Comparison of ENCODE assay signal across 8 mouse cellular contexts in genomic region chr12:25098161-25098550, GRCm38 (mm10). TPM values are rescaled to one million over a fixed set of nuclear protein-coding genes. Genes with fewer than 3 reads are reported as not detected.
DNase-seq lines count a peak whose midpoint lies in the region; ATAC-seq and TF ChIP-seq lines count a peak whose summit lies in the region.

No protein-coding gene starts in this region.

- peak overlapping the region; percentile 97 for H3K4me2 ChIP-seq in forebrain, embryonic 16.5 days (ENCODE audit: low read length)
- H3K4me2 ChIP-seq in lung, postnatal 0 days (replicated peaks; ENCODE audit: low read depth, low read length) = peak overlapping the region; percentile 92

- peak overlapping the region; percentile 70 for H3K4me3 ChIP-seq in heart, embryonic 10.5 days
- H3K4me3 ChIP-seq in forebrain, embryonic 16.5 days (replicated peaks; ENCODE audit: low read length) = peak overlapping the region; percentile 58
- peak overlapping the region; percentile 63 for H3K4me3 ChIP-seq in lung, postnatal 0 days (ENCODE audit: low read depth, low read length)

- no peak for ATAC-seq in forebrain, embryonic 16.5 days
- peak; percentile 2; the same call in 1 of the 2 replicates for ATAC-seq in lung, postnatal 0 days
- no peak for ATAC-seq in cerebellum, adult (ENCODE audit: insufficient number of reproducible peaks, low FRiP score, low TSS enrichment)

- no peak for DNase-seq in heart, embryonic 10.5 days (ENCODE audit: low spot score)
- DNase-seq in heart, adult 11 months = no peak
- DNase-seq in CD4-positive helper T cell, adult 2 months (ENCODE audit: low read depth, low spot score) = peak; percentile 68
- peak; percentile 57 for DNase-seq in lung, postnatal 0 days (ENCODE audit: low spot score)
- peak; percentile 50 for DNase-seq in thymus, postnatal 25 days
- no peak for DNase-seq in spleen, postnatal 4 days (ENCODE audit: low spot score in 2 of 2)

- peak overlapping the region; percentile 98 for H3K27ac ChIP-seq in heart, embryonic 10.5 days
- peak overlapping the region; percentile 86 for H3K27ac ChIP-seq in forebrain, embryonic 16.5 days (ENCODE audit: low read length)
- H3K27ac ChIP-seq in lung, postnatal 0 days (ENCODE audit: low read length) = peak overlapping the region; percentile 96

- no peaks in the 10 kb centered on the region for H3K9me3 ChIP-seq in heart, embryonic 10.5 days
- H3K9me3 ChIP-seq in forebrain, embryonic 16.5 days (ENCODE audit: control insufficient read depth, low read length) = no peaks in the 10 kb centered on the region
- no peaks in the 10 kb centered on the region for H3K9me3 ChIP-seq in lung, postnatal 0 days (ENCODE audit: low read length)

- H3K9ac ChIP-seq in forebrain, embryonic 16.5 days (replicated peaks; ENCODE audit: low read depth, low read length) = peak overlapping the region; percentile 63
- H3K9ac ChIP-seq in lung, postnatal 0 days (replicated peaks; ENCODE audit: low read depth) = peak overlapping the region; percentile 48; the same call in 1 of the 2 replicates

- H3K36me3 ChIP-seq in heart, embryonic 10.5 days = peaks cover 2% of the 10 kb centered on the region; the same call in 1 of the 2 replicates
- no peaks in the 10 kb centered on the region for H3K36me3 ChIP-seq in forebrain, embryonic 16.5 days (ENCODE audit: control insufficient read depth, insufficient read depth)
- H3K36me3 ChIP-seq in lung, postnatal 0 days (ENCODE audit: insufficient read depth, low read length) = no peaks in the 10 kb centered on the region

- no peaks in the 10 kb centered on the region for H3K27me3 ChIP-seq in heart, embryonic 10.5 days (ENCODE audit: insufficient read depth, poor library complexity, severe bottlenecking)
- H3K27me3 ChIP-seq in forebrain, embryonic 16.5 days (replicated peaks; ENCODE audit: control insufficient read depth, insufficient read depth, low read length) = no peaks in the 10 kb centered on the region
- no peaks in the 10 kb centered on the region for H3K27me3 ChIP-seq in lung, postnatal 0 days (replicated peaks; ENCODE audit: insufficient read depth, low read length)

- peaks cover 37% of the 10 kb centered on the region for H3K4me1 ChIP-seq in heart, embryonic 10.5 days
- peaks cover 49% of the 10 kb centered on the region for H3K4me1 ChIP-seq in forebrain, embryonic 16.5 days (replicated peaks; ENCODE audit: control insufficient read depth, insufficient read depth, low read length)
- peaks cover 21% of the 10 kb centered on the region; the same call in 1 of the 2 replicates for H3K4me1 ChIP-seq in lung, postnatal 0 days (ENCODE audit: insufficient read depth, low read depth, low read length)

- TF ChIP-seq EP300 in lung, postnatal 0 days (IDR thresholded peaks at IDR 0.05) = no peak

- no peak for TF ChIP-seq CTCF in lung, postnatal 0 days (IDR thresholded peaks at IDR 0.05)

- under 1% methylated on average over 10 of the region's 10 CpGs for WGBS in heart, embryonic 10.5 days
- 4% methylated on average over 10 of the region's 10 CpGs for WGBS in forebrain, embryonic 16.5 days
- WGBS in lung, postnatal 0 days = under 1% methylated on average over 8 of the region's 10 CpGs

RNA-seq across cellular contexts. Expression of gene Id2, which starts 1.2 kb away (rescaled TPM):
- polyA plus RNA-seq in heart, embryonic 10.5 days (2016; fragmentation: Nextera tagmentation; extraction: Ambion mirVana) = 390 and 444 TPM in 2 replicates
- 592 and 764 TPM in 2 replicates for polyA plus RNA-seq in forebrain, embryonic 16.5 days (2015; fragmentation: Nextera tagmentation; extraction: Ambion mirVana)
- polyA plus RNA-seq in lung, postnatal 0 days (2015; fragmentation: Nextera tagmentation; extraction: Ambion mirVana) = 444 and 475 TPM in 2 replicates

Comparison
In these comparisons a context has a peak if more than half of its experiments do, and no peak if none do; other contexts are left out.
1. DNase-seq: peak in CD4-positive helper T cell, adult 2 months (single experiment), lung, postnatal 0 days (single experiment) and thymus, postnatal 25 days (single experiment); none in heart, embryonic 10.5 days (single experiment), heart, adult 11 months (single experiment) and spleen, postnatal 4 days (0 of 2).
2. Peak in every context shown above with its lines, with median percentiles within 50 percentile points of each other: H3K27ac ChIP-seq and H3K4me3 ChIP-seq.